Mouse (Mus musculus) layer of hippocampus, postnatal 25 days (tissue): ENCODE measurements at regions not wholly inside any gene's neighbourhood (a gene's known extent, or its start where the extent isn't known, plus 50 kb on each side); places are given as distances from the start of the nearest gene placed in this dataset.
"Not testable (repeated sequence)": the region's sequence is repeated elsewhere in the genome, so short reads cannot be mapped to it uniquely, and the experiment has no call there.

Source experiments
- DNase-seq, 2 experiments: peaks; one replicate each; pipeline ENCODE4 v3.0.0; 2022; ENCODE audit warnings: mixed read lengths in 2 of 2, low spot score in 1 of 2; ENCODE audit errors: extremely low spot score in 1 of 2

DNA sequence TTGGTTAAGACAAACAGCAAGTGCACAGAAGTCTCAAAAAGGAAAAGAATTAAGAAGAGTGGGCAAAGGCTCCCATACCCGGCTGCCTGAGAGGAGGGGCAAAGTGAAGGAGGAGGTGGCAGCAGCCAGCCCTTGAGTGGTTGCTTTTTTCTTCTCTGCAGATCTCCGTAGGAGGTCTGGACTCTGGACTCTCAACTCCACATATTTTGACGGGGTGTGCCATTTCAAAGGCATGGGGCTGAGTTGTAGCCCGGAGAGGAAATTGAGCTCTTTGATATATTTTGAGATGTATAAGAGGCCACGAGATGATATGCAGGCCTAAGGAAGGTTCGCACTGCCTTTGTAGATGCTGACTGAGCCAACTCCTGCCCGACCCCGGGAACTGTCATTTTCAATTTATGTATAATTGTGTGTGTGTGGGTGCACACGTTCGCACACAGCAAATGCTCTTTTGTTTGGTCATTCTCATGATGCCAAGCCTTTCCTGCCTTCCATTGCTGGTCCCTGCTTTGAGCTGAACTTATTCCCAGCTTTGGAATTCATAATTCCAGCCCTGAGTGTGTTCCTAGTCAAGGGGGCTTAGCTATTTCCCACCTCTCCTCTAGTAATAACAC lies 56.4 kb downstream of the Cxcr4 start:
- DNase-seq = no peak

DNA sequence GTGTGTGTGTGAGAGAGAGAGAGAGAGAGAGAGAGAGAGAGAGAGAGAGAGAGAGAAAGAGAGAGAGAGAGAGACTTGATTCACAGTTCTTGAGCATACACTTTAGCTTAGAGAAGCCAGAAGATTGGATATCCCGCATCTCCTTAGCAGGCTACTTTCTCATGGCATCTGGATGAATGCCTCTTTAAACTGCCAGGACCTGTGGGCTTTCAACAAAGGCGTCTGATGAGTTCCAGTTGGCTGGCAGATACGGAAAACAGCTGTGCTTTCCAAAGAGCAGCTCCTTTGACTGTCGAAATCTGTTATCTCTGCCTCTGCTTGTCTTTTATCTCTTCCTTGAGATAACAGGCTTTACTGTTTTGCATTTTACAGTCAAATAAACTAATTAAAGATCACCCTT lies 59.5 kb downstream of the Cxcr4 start:
- no peak for DNase-seq

GRCm38 (mm10) chr1:128529808-128530545 lies 62.1 kb downstream of the Cxcr4 start:
- no peak for DNase-seq

GRCm38 (mm10) chr1:128519234-128519633 lies 72.9 kb downstream of the Cxcr4 start:
- DNase-seq = no peak

- DNase-seq = no peak
These were observed 73.6 kb downstream of the Cxcr4 start for GRCm38 (mm10) chr1:128518514-128518913.

- no peak for DNase-seq
These were observed 74.7 kb downstream of the Cxcr4 start for GRCm38 (mm10) chr1:128517351-128517750.

- no peak for DNase-seq
These were observed 77.8 kb downstream of the Cxcr4 start for GRCm38 (mm10) chr1:128514327-128514726.

GRCm38 (mm10) chr1:128513911-128514310 lies 78.2 kb downstream of the Cxcr4 start:
- DNase-seq = no peak

- no peak for DNase-seq
These were observed 78.9 kb downstream of the Cxcr4 start for GRCm38 (mm10) chr1:128513153-128513552.

- no peak for DNase-seq
These were observed 83.2 kb downstream of the Cxcr4 start for GRCm38 (mm10) chr1:128508816-128509461.

DNA sequence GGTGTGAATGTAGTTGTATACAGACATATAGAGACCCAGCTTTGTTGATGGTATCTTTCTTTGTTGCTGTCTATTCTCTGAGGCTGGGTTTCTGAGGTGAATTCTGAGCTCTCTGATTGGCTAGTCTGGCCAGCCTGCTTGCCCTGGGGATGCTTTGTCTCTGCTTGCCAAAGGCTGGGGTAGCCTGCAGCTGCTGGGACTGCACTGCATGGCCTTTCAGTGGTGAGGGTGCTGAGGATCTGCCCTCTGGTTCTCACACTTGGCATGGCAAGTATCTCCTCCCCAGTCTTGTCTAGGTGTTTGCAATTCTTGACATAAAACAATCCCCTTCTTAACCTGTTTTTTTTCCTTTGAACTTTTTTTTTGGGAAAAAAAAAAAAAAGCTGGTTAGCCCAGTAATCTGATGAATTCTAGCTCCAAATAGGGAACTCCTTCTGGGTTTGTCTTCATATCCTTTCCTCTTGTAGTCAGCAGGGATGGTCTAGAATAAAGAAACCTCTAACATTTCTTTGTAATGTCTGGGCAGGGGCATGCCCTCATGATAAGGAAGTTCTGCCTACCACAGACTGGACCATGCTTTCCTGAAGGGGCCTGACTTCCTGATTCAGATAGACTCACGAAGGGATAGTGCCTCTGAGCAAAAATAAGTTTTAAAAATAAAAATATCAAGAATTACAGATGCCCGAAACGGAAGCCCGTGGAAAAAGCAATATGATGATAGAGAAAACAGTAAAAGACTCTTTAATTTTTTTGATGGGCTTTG lies 85.4 kb downstream of the Cxcr4 start:
- no peak for DNase-seq

GRCm38 (mm10) chr1:128504371-128504770 lies 87.2 kb upstream of the Dars start:
- no peak for DNase-seq

DNA sequence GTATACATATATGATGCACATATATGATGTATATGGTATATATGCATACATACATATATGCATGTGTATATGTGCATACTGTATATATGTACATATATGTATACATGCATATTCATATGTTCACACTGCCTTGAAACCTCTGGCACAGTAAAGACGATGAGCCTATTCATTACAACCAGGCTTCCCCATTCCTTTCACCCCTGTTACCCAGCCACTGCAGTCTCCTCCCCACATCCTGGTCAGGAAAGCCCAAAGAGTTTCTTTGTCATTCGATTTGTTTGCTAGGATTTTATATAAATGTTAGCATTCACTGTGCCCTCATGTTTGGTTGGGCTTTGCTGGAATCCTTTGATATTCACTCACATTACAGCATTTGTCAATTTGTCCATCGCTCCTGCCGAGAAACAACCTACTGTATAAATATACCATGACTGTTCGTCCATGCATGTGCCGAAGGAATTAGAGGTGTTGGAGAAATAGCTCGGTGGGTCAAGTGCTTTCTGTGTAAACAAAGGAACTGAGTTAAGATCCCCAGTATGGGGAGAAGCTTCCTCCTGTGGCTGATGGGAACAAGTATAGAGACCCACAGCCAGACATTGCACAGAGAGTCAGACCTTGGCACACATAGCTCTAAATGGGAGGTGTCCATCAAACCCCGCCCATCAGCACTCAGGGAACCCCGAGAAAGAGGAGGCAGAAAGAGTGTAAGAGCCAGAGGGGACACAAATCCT lies 81.0 kb upstream of the Dars start:
- DNase-seq = no peak

DNA sequence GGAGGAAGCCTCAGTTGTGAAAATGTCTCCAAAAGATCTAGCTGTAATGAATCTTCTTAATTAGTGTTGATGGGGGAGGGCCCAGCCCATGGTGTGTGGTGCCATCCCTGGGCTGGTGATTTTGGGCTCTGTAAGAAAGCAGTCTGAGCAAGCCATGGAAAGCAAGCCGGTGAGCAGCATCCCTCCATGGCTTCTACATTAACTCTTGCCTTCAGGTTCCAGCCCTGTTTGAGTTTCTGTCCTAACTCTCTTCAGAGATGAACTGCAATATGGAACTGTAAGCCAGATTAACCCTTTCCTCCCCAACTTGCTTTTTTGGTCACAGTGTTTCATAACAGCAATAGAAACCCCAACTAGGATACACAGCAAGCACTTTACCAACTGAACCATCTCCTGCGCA lies 75.1 kb upstream of the Dars start:
- DNase-seq = no peak

DNA sequence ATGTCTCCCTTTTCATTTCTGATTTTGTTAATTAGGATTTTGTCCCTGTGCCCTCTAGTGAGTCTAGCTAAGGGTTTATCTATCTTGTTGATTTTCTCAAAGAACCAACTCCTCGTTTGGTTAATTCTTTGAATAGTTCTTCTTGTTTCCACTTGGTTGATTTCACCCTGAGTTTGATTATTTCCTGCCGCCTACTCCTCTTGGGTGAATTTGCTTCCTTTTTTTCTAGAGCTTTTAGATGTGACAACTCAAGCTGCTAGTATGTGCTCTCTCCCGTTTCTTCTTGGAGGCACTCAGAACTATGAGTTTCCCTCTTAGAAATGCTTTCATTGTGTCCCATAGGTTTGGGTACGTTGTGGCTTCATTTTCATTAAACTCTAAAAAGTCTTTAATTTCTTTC lies 70.0 kb upstream of the Dars start:
- not testable (repeated sequence) for DNase-seq

GRCm38 (mm10) chr1:128478376-128478775 lies 61.2 kb upstream of the Dars start:
- no peak for DNase-seq

GRCm38 (mm10) chr1:128477653-128478052 lies 60.5 kb upstream of the Dars start:
- DNase-seq = no peak

DNA sequence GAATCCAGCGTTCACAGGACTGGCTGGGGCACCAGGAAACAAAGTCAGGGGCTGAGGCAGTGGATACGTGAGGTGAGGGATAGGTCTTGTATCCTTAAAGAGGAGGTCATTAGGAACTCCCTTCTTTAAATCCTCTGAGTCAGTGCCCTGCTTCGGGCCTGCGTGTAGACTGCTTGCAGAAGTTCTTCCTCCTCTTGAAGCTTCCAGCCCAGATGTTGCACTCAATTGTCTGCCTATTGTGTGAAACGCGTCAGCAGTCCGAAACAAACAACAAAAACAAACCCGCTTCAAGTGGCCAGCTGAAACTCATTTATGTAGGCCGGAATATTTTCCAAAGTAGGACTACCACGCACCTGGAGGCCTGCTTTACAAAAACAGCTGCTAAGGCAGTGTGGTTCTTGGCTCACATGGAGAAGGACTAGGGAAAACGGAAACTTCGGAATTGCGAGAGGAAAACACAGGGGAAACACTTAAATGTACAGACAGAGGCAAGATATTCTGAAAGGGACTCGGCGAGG lies 55.6 kb upstream of the Dars start:
- no peak for DNase-seq

DNA sequence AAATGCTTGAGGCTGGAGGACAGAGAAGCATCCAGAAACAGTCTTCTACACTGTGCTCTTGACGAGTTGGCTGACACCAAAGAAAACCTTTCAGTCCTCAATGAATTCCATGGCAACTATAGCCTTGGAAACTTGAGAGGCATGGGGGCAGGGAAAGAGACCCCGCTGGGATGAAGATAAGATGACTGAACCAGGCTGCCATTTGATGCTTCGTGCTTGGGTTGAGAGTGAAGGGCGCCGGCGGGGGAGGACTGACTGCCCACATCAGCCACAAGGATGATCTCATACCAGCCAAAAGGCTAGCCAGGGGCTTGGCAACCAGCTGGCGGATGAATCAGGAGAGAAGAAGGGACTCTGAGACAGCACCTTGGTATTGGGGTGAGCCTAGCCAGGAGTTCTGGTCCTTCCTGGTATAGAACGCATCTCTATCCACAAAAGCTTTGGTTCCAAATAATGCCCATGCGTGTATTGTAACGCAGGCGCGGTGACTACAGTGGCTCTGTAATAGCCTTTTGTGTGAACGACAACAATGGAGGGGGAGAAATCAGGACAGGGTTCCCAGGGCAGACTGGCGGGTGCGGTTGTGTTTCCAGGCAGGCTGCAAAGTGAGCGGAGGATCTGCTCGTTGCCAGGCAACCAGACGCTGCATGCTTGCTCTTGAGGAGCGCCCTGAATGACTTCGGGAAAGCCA lies 55.0 kb upstream of the Dars start:
- DNase-seq = peak; percentile 31 to 58

GRCm38 (mm10) chr1:128470786-128471185 lies 53.6 kb upstream of the Dars start:
- peak in 1 of 2 experiments; percentile 17 for DNase-seq
